Mouse (Mus musculus) neutrophil, adult 5-6 weeks (primary cell): ENCODE data around the gene Tkfc. TPM values are rescaled to one million over a fixed set of nuclear protein-coding genes. Genes with fewer than 3 reads are reported as not detected.

Experiments used
- ATAC-seq: fragments of 151-379, 151-347 bp; 2 replicates; pipeline ENCODE4 v1.8.0; 2017; ENCODE audit warnings: mild to moderate bottlenecking, moderate TSS enrichment; ENCODE audit not compliant: insufficient number of reproducible peaks, poor library complexity, low FRiP score, severe bottlenecking; ENCODE audit errors: extremely low read depth
- total RNA-seq: library from RNA; stranded (forward); fragments of 200-1000 nt; gene quantifications from 2 replicates; pipeline ENCODE4 v1.2.3, GENCODE M21; 2017

The Tkfc gene
- total RNA-seq, 1 experiment from 2014 or later = 4.7 TPM

- peak; percentile 88 for ATAC-seq
These were observed 49.6 kb downstream of the Tkfc start, which contains the start of gene Tmem216 for GRCm38 (mm10) chr19:10555624-10556510. Gene Tmem216, minus strand, starts transcription at chr19:10556238.

- ATAC-seq = no peak
These were observed 66.0 kb downstream of the Tkfc start for GRCm38 (mm10) chr19:10539454-10539853.

Other genes with a start within 250 kb of the Tkfc start
- gene Syt7, start 216.6 kb downstream of the Tkfc start, total RNA-seq = not detected in 2 replicates
- gene Lrrc10b, start 148.2 kb downstream of the Tkfc start, total RNA-seq = 0.47 TPM in 1 of 2 replicates, not detected in the other
- gene Ppp1r32, start 122.7 kb downstream of the Tkfc start, total RNA-seq = 2.0 and 2.8 TPM in 2 replicates
- gene Cpsf7, start 80.4 kb downstream of the Tkfc start, total RNA-seq = 101 and 126 TPM in 2 replicates
- gene Sdhaf2, start 79.5 kb downstream of the Tkfc start, total RNA-seq = 66.2 and 77.1 TPM in 2 replicates
- 8.7 and 9.3 TPM in 2 replicates for gene Tmem216, start 49.4 kb downstream of the Tkfc start, total RNA-seq
- gene Cyb561a3, start 28.5 kb downstream of the Tkfc start, total RNA-seq = 133 and 135 TPM in 2 replicates
- gene Tmem138, start 28.3 kb downstream of the Tkfc start, total RNA-seq = 4.9 and 5.4 TPM in 2 replicates
- 201 TPM in 2 replicates for gene Ddb1, start 327 bp downstream of the Tkfc start, total RNA-seq
- not detected in 2 replicates for gene Vwce, start 28.6 kb upstream of the Tkfc start, total RNA-seq
- gene Pga5, start 72.4 kb upstream of the Tkfc start, total RNA-seq = not detected in 2 replicates
- gene Vps37c, start 83.1 kb upstream of the Tkfc start, total RNA-seq = 21.0 and 25.6 TPM in 2 replicates
- 16.7 and 18.7 TPM in 2 replicates for gene Cd5, start 133.3 kb upstream of the Tkfc start, total RNA-seq
- gene Cd6, start 224.4 kb upstream of the Tkfc start, total RNA-seq = 10.7 and 11.2 TPM in 2 replicates
- gene Slc15a3, start 234.1 kb upstream of the Tkfc start, total RNA-seq = 54.1 and 61.9 TPM in 2 replicates